Mouse (Mus musculus) 3T3-L1 (cell line): ENCODE results near the gene Rubcn.
"Not testable (repeated sequence)": the region's sequence is repeated elsewhere in the genome, so short reads cannot be mapped to it uniquely, and the experiment has no call there.

Experiments used
- DNase-seq: peaks from one replicate; pipeline ENCODE4 v3.0.0-alpha.2; 2015; ENCODE audit warnings: low read depth, low spot score

Rubcn gene

DNA sequence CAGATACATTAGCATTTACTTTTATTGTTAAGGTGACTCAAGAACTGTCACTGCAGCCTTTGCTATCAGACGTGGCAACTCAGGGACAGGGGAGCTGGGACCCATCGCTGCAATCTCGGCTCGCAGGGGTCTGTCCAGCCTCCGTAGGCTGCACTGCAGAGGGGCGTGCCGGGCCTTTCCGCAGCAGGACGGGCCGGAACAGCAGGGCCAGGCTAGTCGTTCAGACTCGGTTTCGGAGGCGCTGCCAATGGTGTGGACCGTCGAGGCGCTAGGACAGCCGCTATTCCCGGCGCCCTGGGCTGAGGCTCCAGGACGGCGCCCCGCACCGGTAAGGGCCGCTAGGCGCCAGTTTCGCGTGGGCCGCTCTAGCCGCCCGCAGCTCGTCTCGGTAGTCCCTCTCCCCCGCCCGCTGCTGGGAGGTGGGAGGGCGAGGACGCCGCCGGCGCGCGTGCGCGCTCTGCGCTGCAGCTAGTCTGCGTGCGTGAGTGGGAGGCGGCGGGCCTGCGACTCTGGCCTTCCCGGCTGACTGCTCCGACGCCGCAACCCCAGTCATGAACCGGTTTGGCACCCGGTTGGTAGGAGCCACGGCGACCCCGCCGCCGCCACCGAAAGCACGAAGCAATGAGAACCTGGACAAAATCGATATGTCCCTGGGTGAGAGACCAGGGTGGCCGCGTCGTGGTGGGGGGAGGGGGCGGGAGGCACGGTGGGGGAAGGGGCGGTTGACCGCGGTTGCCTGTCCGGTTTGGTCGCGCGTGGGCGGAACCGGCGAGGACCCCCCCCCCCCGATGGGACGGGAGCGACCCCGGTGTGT is at the start of gene Rubcn, which contains the start of gene Fyttd1:
Gene Rubcn (minus strand): TSS at position 424 of the 814 bp plus-strand sequence.
Gene Fyttd1 (plus strand): TSS at position 158 of the 814 bp plus-strand sequence.
- DNase-seq: peak; percentile 93

DNA sequence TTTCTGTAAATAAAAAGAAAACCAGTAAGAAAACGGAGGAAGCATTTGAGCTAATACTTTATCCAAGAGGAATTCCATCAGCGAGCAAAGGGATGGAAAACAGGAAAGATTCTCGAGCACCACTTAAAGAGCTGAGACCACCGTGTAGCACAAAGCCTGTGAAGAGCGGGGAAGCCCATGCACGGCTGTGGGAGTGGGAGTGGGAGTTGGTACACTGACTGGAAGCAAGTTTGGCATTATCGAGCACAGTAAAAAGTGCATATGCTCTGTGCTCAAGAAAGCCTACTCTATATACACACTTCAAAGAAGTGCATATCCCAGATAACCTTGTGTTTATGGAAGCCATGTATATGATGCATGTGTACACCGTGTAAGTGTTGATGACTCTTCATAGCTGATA is 49.5 kb upstream of the Rubcn start:
- no peak for DNase-seq

DNA sequence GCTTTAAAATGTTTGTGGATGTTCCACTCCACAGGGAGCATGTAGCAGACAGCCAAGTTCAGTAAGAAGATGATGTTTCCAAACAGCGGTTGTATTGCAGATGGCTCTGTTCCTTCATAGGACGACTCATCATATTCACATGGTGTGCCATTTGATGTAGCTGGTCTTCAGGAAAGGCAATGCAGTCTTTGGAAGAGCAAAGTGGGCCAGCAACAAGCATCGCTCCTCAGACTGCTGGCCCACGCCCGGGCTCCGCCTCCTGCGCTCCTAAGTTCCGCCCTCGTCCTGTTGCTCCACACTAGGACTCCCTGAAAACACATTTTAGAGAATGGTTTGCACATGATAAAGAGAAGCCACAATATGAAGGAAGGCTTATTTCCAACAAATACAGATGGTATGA is 49.1 kb upstream of the Rubcn start:
- not testable (repeated sequence) for DNase-seq

DNA sequence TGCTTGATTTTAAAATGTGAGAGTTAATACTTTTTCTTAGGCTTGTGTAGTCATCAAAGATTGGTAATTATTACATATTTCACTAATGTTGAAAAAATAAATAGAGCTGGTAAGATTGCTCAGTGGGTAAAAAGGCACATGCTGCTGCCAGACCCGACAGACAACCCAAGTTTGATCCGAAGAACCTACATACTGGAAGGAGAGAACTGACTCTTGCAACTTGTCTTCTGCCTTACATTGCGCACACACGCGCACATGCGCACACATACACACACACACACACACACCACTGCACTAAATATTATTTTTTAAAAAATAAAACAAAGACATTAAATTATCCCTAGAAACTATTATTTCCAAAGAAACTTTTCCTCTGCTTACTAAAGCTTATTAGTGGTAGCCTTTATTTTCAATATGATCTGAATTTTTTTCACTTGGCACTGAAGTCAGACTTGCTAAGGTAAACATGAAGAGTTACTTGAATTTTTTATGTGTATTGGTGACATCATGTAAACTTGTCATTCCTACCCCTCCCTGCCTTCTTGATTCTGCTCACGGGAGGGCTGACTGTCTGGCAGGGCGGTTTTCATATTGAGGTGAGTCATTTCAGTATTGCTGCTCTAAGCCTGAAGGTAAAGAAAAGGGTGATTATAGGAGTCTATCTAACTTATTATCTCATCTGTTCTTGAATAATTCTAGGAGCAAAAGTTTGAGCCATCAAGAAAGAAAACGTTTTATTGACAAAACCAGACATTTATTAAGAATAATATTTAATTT is 37.9 kb upstream of the Rubcn start:
- peak; percentile 70 for DNase-seq

DNA sequence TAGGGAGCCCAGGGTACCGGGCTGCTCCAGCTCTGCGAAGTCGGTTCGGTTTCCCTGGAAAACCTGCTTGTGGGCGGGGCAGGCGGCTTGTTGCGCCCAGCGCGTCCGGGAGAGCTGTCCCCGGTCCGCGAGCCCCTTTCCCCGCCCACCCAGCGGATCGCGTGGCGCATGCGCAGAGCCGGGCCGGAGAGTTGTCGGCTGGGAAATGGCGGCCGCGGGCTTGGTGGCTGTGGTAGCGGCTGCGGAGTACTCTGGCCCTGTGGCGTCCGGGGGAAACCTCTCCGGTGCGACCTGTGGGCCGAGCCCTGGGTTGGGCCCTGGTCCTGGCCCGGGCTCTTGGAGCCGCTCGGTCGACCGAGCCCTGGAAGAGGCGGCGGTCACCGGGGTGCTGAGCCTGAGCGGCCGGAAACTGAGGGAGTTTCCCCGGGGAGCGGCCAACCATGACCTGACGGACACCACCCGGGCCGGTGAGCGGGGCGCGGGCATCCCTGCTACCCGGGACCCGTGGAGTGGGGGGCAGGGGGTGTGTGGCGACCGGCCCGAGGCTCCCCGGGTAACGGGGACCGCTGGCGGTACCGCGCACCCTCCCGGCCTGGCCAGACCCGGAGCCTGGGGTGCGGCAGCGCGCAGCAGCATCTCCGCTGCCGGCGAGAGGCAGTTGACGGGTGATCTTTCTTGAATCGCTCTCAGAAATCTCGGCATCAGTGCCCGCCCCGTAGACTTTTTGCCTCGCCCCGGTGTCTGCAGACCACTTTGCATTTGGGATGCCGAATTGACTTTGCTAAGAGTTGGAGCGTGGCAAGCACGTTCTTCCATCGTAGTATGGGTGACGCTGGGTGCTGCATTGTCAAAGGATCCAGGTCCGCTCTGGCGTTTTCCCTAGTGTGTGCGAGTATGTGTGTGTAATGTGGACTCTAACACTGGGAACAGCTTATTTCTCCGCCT is 36.6 kb upstream of the Rubcn start, which contains the start of gene Lrch3:
Gene Lrch3 (plus strand): TSS at position 164 of the 945 bp plus-strand sequence.
- peak; percentile 93 for DNase-seq

DNA sequence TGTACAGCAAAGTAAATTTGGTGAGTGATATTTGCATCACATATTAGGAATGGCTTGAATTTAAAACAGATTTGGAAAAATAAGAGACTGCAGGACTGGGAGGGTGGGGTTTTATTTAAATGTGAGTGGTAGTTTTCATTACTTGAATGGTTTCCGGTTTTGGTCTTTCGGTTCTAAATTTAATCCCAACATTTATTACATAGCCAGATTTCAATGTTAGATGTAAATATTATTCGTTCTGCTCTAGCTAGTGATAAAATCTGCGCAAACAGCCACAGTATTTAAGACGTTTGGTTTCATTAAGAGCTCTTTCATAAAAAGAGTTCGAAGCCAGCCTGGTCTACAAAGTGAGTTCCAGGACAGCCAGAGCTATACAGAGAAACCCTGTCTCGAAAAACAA is 35.6 kb upstream of the Rubcn start:
- DNase-seq: no peak

DNA sequence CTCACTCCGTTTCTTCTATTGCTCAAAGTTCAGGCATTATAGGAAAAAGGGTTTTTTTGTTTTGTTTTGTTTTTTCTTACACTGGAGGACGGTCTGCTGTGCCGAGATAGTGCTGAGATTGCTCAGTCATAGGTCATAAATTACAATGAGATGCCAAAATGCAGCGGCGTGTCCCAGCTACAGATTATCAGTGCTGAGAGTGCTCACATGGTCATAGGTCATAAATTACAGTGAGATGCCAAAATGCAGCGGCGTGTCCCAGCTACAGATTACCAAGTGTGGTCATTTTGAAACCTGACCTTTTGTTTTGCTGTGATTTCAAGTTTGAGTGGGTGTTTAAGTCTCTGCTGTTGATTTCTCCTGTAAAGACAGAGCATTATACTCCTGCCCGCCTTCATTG is 29.2 kb upstream of the Rubcn start:
- DNase-seq: no peak

DNA sequence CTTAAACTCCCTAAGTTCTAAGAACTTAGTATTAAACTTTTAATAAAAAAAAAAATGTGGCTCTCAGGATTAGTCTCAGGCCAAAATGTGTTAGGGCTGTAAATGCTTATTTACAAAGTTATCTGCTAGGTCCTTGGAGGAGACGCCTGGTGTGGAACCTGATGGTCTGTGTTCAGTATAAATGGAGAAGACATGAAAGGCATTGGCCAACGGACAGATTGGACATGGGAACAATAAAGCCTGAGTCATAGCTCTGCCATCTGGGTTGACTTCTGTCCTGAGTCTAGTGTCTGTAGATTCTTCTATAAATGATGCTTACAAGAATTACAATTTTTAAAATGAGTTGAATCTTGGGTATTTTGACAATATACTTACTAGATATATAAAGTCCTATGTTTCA is 28.6 kb upstream of the Rubcn start:
- DNase-seq: no peak

DNA sequence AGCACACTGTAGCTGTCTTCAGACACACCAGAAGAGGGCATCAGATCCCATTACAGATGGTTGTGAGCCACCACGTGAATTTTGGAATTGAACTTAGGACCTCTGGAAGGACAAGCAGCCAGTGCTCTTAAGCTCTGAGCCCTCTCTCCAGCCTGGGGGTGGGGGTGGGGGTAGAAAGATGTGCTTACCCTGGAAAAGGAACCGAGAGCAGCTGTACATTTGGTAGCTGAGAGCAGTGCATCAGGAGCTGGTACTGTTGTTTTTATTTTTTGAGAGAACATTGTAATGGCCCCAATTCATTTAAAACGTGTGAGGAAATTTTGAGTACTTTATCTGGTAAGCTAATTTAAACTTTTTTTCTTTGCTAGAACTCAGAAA is 24.5 kb upstream of the Rubcn start:
- no peak for DNase-seq

DNA sequence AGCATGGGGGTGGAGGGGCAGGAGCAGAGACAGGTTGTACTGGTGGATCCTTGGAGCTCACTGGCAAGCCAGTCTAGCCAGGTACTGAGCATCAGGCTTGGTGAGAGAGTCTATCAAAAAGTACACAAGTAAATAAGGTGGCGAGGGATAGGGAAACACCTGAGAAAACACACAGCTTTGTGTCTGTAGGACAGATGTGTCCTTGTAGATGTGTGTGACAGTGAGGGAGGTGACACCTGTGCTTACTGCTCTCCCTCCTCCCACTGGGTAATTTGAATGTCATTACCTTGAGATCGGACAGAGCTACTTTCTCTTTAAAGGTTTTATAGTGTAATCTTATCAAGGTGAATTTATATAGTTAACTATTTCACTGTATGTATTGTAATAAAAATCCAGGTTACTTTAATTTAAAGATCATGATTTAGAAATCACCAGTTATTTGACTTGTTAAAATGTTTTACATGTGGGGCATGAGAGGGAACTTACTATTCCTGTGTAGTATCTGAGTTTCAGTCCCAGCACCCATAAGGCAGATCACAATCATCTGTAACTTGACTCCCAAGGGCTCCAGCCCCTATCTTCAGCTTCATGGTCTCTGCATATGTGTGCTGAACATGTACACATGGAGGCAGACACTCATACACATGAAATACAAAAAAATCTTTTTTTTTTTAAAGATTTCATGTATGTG is 23.9 kb upstream of the Rubcn start:
- DNase-seq: no peak

DNA sequence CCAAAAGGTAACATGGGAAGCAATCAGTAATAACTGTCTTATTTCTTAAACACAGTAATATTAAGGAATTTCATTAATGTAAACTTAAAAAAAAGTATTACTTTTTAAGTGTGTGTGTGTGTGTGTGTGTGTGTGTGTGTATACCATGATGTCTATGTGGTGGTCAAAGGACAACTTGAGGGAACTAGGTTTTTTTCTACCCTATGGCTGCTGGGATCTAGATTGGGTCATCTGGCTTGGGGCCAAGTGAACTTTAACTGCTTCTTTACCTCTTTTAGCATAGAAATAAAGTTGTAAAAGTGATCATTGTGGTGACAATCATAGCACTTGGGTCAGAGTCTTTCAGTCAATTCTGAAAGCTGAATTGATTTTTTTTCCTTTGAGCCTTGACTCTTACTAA is 18.6 kb upstream of the Rubcn start:
- no peak for DNase-seq

DNA sequence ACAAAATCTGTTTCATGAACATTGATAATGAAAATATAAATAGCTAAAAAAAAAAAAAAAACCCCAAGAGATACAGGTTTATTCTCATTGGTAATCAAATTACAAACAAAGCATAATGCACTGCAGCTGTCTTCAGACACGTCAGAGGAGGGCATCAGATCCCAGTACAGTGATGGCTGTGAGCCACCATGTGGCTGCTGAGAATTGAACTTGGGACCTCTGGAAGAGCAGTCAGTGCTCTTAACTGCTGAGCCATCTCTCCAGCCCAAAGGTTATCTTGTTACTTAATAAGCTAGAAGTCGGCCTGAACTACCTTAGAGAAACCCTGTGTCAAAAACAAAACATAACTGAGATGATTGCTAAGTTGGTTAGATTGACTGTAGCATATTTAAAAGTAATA is 12.3 kb upstream of the Rubcn start:
- DNase-seq: no peak

DNA sequence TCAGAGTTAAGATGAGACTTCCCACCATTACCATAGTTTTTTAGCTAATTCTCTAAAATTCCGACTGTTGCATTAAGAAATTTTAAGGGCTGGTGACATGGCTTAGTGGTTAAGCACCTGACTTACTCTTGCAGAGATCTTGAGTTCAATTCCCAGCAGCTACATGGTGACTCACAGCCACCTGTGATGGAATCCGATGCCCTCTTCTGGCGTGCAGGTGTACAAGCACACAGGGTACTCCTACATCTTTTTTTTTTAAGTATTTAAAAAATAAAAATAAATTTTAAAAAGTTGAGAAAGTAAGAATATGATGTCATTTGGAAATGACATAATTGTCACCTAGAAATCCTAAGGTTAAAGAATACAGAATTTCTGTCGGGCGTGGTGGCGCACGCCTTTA is 10.4 kb upstream of the Rubcn start:
- DNase-seq: no peak

DNA sequence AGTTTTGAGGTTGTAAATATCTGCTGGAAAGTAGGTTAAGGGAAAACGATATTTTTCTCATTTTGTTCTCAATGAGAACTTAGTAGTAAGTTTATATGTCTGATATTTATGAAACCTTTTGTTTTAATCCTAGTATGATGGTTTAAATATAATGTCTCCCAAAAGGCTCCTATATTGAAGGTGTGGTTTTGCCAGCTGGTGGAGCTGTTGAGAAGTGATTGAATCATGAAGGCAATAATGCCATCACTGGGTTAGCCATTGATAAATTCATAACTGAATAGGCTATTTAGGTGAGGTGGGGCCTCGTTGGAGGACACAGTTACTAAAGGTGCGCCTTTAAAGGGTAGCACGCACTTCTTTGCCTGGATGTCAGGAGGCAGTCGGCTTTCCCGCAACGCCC is 4.0 kb upstream of the Rubcn start:
- DNase-seq: no peak

DNA sequence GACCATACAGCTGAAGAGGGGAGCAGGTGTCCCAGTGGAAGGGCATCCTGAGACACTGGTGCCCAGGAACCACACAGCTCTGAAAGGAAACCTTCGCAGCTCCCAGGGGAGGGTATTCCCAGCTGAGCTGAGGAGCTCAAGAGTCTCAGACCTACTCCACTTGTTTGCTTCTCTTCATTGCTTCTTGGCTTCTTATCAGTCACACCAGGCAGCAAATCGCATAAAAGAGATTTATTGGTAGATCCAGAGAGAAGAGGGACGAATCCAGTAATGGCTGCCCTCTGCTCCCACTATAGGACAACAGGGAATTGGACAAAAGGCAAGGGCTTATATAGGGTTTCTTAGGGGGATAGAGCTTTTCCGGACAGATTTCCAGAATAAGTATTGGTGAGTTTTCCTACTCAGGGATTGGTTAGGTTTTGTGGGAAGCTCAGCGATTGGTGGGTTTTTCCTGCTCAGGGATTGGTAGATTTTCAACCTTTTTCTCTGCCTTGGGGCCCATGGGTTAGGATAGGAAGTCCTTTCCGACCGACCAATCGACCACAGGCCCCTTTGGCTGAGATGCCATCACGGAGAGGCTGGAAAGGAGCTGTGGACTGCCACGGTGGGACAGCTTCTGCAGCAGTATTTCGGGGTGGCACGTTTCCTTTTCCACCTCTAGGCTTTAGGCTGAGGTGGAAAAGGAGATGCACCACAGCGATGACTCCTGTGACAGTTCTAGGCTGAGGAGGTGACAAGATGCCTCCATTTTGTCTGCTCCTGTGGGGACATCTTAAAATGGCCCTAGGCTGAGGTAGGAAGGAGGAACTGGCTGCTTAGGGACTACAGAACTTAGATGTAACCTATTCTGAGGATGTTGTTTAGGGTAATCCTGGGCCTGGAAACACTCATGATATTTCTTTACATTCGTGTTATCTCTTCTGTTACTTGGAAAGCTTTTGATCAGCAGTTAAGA is 1.7 kb upstream of the Rubcn start:
- DNase-seq: peak; percentile 33

DNA sequence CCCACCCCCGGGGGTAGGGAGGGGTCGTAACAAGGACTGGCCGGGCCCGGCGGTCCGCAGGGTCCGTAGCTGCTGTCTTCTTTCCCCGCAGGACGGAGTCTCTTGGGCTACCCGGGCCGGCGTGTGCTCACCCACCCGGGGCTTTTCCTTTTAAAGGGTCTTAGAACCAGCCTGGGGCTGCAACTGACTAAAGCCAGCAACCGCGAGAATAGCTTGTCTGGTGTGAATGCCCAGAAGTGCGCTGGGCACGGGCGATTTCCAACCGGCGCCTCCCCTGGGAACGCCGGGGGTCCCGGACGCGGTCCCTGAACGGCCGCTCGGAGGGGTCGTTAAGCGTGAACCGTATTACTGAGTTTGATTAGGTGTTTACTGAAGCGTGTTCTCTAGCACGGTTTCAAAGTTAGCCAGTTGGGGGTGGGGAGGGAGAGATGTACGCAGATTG is 612 bp upstream of the Rubcn start:
- peak; percentile 48 for DNase-seq

DNA sequence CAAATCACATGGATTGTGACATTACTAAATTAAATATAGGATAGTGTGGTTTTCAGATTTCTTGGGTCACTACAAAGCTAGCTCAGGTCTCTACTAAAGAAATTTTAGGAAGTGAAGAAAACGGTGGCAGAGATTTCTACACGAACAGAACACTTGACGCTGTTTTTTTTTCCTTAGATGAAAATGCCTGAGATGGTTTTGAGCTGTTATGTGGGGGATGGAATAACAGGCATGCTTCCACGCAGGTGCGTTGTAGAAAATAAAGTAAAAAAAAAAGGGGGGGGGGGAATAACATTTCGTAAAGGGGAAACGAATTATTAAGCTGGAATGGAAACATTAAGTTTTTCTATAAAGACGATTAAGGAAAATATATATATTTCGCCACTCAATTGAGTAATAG is 735 bp downstream of the Rubcn start:
- peak; percentile 42 for DNase-seq

DNA sequence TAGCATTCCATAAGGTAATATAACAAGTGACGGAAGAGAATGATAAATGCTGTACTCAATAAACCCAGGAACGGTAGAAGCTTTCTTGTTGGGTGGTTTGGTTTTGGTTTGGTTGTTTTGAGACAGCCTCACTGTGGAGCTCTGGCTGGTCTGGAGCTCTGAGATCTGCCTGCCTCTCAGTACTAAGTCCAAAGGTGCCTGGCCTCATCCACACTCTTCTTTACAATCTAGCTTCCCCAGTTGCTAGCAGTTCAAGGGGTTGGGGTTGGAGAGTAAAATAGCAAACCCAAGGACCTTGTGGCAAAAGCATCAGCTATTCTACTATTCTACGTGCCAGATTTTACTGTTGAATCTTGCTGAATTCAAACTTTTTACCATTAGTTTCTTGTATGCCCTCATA is 1.7 kb downstream of the Rubcn start:
- DNase-seq: no peak

DNA sequence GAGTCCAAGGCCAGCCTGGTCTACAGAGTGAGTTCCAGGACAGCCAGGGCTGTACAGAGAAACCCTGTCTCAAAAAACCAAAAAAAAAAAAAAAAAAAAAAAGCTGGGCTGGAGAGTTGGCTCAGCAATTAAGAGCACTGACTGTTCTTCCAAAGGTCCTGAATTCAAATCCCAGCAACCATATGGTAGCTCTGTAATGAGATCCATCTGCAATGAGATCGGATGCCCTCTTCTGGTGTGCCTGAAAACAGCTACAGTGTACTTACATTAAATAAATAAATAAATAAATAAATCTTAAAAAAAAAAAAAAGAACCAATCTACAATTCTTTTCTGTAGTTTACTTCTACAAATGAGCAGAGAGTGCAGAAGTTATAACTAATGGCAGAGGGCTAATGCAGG is 2.3 kb downstream of the Rubcn start:
- peak; percentile 60 for DNase-seq

DNA sequence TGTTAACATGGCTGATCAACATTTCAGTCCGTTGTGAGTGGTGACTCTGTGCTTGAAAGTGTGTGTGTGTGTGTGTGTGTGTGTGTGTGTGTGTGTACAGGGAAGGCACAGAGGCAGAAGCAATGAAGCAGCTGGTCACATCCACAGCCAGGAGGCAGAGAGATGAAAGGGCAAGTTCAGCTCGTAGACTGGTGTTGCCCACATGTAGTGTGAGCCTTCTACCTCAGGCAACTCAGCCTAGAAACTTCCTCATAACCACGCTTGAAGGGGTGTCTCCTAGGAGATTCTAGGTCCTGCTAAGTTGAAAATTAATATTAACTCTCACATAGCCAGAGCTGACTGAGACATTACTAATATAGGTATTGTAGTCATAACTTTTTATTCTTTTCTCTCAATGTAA is 4.2 kb downstream of the Rubcn start:
- DNase-seq: no peak
